Mouse (Mus musculus) limb, embryonic 12.5 days (tissue): ENCODE results near the gene Syne2. TPM values are rescaled to one million over a fixed set of nuclear protein-coding genes. Genes with fewer than 3 reads are reported as not detected.

Experiments
- ATAC-seq: fragments of 200-750 bp; cut with Nextera tagmentation; 2 replicates; pipeline ENCODE4 v1.8.0; 2017; ENCODE audit warnings: low read depth, moderate TSS enrichment; ENCODE audit not compliant: insufficient number of reproducible peaks, insufficient read depth, low FRiP score, low TSS enrichment
- H3K27ac ChIP-seq: fragments of 300-500 bp; sonication (generic); 2 replicates; pipeline ENCODE4 v1.5.1; 2016; ENCODE audit warnings: mild to moderate bottlenecking, moderate library complexity
- H3K27me3 ChIP-seq: fragments of 300-500 bp; sonication (generic); 2 replicates; pipeline ENCODE4 v1.6.1; 2016; ENCODE audit warnings: mild to moderate bottlenecking, moderate library complexity
- H3K36me3 ChIP-seq: fragments of 300-500 bp; sonication (generic); 2 replicates; pipeline ENCODE4 v1.6.1; 2016; ENCODE audit warnings: mild to moderate bottlenecking, moderate library complexity
- H3K4me1 ChIP-seq: fragments of 300-500 bp; sonication (generic); replicated peaks from 2 replicates; pipeline ENCODE4 v1.6.1; 2016
- H3K4me2 ChIP-seq: fragments of 300-500 bp; sonication (generic); 2 replicates; pipeline ENCODE4 v1.6.1; 2016; ENCODE audit warnings: mild to moderate bottlenecking, moderate library complexity
- H3K4me3 ChIP-seq: fragments of 300-500 bp; sonication (generic); replicated peaks from 2 replicates; pipeline ENCODE4 v1.5.1; 2016; ENCODE audit warnings: mild to moderate bottlenecking
- H3K9ac ChIP-seq: fragments of 300-500 bp; sonication (generic); replicated peaks from 2 replicates; pipeline ENCODE4 v1.6.1; 2016; ENCODE audit warnings: mild to moderate bottlenecking, moderate library complexity
- H3K9me3 ChIP-seq: fragments of 300-500 bp; sonication (generic); 2 replicates; pipeline ENCODE4 v1.6.1; 2016; ENCODE audit warnings: mild to moderate bottlenecking, moderate library complexity
- WGBS: fragments of 180-500 bp; shearing (Covaris S2); methylation state at CpG from one replicate; pipeline ENCODE4 v1.1.7; 2016; 5-methylcytosine and 5-hydroxymethylcytosine counted together
- polyA plus RNA-seq: library from polyadenylated mRNA; unstranded; fragments of >200 nt; fragmentation: Nextera tagmentation; extraction: Ambion mirVana; gene quantifications from 2 replicates; pipeline ENCODE4 v1.2.1, GENCODE M21; 2016

The Syne2 gene
- polyA plus RNA-seq, 1 experiment from 2014 or later, result 119 TPM

DNA sequence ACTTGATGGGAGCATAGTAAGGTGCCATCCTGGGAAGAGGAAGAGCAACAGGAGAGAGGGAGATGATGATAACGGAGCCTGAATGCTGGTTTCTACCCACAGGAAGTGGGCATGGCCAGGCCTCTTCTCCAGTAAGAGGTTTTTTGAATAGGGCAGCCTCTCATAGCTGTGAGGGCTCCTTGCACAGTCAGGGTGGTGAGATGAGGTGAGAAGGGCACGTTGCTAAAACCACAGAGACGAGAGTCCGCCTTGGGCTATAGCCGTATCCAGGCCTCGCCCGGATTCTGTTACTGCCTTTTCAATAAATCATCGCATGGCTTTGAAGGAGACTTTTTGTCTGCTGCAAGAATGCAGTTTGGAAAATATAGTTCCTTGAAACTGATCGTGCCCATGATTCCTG, 267.1 kb downstream of the Syne2 start:
- 60% methylated on average over 9 of the region's 9 CpGs for WGBS
- Histone ChIP-seq H3K4me2 (no peak overlapping the region), H3K9ac (no peak overlapping the region), H3K4me3 (no peak overlapping the region), H3K36me3 (peaks cover 60% of the 10 kb centered on the region), H3K27ac (no peak overlapping the region), H3K9me3 (no peaks in the 10 kb centered on the region), H3K27me3 (no peaks in the 10 kb centered on the region), H3K4me1 (peaks cover 39% of the 10 kb centered on the region)
- ATAC-seq, result no peak

DNA sequence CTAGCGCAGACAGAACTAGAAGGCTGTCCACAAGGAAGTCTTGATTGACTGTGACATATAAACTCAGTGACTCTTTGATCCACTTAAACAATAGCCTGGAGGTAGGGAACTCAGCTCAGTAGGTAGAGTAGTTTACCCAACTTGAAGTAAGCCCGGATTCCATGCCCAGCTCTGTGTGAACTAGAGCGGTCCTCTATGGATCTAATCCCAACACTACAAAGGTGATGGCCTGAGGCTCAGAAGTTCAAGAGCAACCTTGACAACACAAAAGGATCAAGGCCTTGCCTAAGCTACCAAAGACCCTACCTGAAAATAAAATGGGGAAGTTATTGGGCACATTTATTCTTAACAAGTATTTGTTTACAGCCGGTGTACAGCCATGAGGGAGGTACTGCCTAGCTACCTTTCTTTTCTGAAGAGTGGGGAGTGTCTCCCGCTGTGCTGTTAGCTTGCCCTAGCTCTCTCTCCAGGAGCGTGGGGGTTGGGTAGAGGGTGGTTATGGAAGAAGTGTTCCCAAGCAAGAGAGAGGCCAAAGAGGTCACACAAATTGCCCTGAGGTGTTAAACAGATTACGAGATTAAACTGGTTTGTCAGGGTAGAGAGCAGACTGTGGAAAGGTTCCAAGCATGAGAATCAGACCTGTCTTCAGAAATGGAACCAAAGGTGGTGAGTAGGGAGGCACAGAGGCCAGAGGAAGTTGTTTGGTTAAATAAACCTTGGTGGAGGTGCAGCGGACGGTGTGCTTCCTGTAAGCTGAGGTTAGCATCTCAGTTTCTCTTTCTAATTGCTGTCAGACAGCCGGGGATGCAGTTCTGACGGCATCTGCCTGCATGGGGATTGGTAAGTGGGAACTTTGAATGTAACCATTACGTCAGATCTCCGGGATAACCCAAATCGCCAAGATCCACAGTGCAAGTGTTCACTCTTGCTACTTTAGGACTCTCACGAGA, 268.3 kb downstream of the Syne2 start:
- 66% methylated on average over 15 of the region's 15 CpGs for WGBS

DNA sequence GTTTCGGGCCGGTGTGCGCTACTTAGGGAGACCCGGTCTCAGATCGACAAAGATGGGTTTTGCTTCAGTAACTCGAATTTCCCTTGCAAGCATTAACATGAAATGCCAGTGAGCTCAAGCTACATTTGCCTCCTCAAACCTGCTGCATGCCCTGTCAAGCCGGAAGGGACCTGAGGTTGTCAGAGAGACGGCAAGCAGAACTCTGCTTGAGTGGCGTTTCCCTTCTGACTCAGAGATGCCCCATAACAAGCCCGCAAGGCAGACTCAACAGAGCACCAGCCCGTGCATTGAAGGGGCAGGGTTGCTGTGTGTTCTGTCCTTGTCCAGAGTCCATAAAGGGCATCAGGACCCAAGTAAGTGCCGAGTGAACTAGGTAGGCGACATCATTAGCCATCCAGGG, 269.1 kb downstream of the Syne2 start:
- no peak overlapping the region for H3K9ac ChIP-seq
- no peak overlapping the region for H3K27ac ChIP-seq
- WGBS, result 82% methylated on average over 13 of the region's 13 CpGs
- no peaks in the 10 kb centered on the region for H3K9me3 ChIP-seq
- no peak for ATAC-seq
- no peak overlapping the region for H3K4me2 ChIP-seq
- peaks cover 72% of the 10 kb centered on the region for H3K36me3 ChIP-seq
- no peak overlapping the region for H3K4me3 ChIP-seq
- H3K27me3 ChIP-seq, result no peaks in the 10 kb centered on the region
- peaks cover 19% of the 10 kb centered on the region for H3K4me1 ChIP-seq

More for the DNA sequence above, 268.3 kb downstream of the Syne2 start:
- H3K4me1 ChIP-seq, result peaks cover 27% of the 10 kb centered on the region
- H3K4me2 ChIP-seq, result no peak overlapping the region
- H3K4me3 ChIP-seq, result no peak overlapping the region
- no peak overlapping the region for H3K9ac ChIP-seq
- peaks cover 64% of the 10 kb centered on the region for H3K36me3 ChIP-seq
- no peaks in the 10 kb centered on the region for H3K27me3 ChIP-seq
- ATAC-seq, result no peak
- no peak overlapping the region for H3K27ac ChIP-seq
- no peaks in the 10 kb centered on the region for H3K9me3 ChIP-seq

DNA sequence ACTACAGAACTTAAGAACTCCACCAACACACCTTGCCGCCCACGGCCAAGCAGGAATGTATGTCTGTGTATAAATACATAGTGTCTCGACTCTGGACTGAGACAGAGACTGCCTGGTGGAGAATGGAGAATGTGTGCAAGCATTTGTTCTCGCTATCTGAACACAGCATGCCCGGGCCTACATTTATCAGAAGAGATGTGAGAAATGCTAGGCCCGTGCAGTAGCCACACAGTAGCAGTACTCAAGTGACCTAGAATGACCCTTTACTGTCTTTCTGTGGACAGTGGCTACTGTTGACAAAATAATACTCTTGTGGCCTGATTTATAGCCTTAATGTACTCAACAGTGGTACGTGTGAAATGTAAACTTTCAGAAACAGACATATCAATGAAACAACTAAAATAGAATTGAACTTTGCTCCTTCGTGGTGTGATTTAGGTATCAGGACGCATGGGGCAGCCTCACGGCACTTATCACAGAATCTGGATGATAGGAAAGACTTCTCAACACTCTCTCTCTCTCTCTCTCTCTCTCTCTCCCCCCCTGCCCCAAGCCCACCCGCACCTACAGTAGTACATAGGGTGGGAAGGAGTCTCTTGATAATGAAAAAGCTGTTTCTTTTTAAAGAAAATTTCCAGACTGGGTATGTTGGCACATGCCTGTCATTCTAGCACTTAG, 275.0 kb downstream of the Syne2 start:
- H3K27me3 ChIP-seq, result no peaks in the 10 kb centered on the region
- no peak overlapping the region for H3K9ac ChIP-seq

DNA sequence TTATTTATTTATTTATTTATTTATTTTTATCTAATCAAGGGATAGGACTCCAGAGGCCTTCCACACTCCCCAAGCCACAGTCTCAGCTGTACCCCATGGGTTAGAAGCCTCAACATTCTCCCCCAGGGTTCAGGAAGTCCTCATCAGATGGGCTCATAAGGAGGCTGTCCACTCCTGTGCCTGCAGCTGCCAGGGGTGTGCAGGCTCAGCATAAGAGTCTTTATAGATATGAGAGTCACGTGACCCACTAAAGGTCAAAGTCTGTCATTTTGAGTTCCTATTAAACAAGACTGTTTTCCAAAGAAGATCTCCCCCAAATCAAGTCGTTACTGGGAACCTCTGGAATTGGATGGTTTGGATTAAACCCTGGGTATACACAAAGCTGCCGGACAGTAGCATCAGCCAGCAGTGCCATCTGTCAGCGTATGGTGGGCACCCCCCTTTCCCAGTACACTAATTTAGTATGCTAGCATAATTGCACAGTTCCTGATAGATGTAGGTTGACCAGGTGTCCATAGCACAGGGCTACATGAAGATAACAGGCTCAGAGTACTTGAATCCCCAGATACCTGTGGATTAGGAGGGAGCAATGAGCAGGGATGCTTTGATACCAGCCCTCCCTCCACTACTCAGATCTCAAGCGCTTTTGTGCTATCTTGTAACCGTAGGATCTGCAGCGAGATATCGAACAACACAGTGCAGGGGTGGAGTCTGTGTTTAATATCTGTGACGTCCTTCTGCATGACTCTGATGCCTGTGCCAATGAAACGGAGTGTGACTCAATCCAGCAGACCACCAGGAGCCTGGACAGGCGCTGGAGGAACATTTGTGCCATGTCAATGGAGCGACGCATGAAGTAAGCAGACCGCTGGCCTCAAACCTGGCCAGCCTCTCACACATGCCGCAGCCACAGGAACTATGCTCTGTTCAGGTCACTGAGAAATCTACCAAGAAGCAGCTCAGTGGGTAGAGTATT, 276.0 kb downstream of the Syne2 start:
- no peak overlapping the region for H3K4me3 ChIP-seq
- H3K9ac ChIP-seq, result no peak overlapping the region
- H3K36me3 ChIP-seq, result peaks cover 98% of the 10 kb centered on the region
- no peak overlapping the region for H3K27ac ChIP-seq
- 93% methylated on average over 15 of the region's 15 CpGs for WGBS
- no peak for ATAC-seq
- no peak overlapping the region for H3K4me2 ChIP-seq
- H3K4me1 ChIP-seq, result no peaks in the 10 kb centered on the region
- no peaks in the 10 kb centered on the region for H3K27me3 ChIP-seq
- no peaks in the 10 kb centered on the region for H3K9me3 ChIP-seq

More for the DNA sequence above, 275.0 kb downstream of the Syne2 start:
- no peaks in the 10 kb centered on the region for H3K4me1 ChIP-seq
- no peaks in the 10 kb centered on the region for H3K9me3 ChIP-seq
- no peak overlapping the region for H3K4me3 ChIP-seq
- H3K36me3 ChIP-seq, result peaks cover 97% of the 10 kb centered on the region
- WGBS, result 87% methylated on average over 11 of the region's 11 CpGs
- H3K27ac ChIP-seq, result no peak overlapping the region
- H3K4me2 ChIP-seq, result no peak overlapping the region
- no peak for ATAC-seq

DNA sequence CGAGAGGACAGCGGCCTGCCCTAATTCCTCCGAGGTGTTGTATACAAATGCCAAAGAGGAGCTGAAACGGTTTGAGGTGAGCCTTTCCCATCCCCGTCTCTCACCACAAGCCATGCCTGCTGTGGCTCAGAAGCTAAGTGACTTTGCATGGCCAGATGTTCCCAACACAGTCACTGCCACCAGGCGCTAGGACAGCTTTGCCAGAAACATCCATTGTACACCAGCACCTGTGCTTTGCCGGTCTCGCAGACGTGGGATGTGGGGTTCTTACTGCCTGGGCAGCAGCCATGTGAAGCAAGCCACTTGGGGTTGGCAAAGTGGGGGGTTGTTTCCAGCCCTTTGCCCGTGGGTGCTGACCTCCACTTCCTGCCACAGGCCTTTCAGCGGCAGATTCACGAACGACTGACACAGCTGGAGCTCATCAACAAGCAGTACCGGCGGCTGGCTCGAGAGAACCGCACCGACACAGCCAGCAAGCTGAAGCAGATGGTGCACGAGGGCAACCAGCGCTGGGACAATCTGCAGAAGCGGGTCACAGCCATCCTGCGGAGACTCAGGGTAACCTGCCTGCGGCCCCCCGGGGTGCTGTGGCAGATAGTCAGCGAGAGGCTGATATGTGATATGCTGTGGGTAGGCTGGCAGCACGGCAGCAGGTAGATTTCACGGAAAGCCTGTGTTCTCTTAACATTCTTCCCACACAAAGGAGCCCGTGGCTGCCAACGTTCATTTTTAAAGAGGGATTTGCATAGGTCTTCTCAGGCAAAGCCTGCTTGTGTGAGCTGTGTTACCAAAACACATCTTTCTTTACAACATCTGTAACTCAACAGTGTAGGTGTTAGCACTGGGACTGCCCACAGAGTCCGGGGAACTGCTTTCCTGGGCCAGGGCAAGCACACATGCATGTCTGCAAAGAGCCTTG, 277.4 kb downstream of the Syne2 start:
- H3K27ac ChIP-seq, result peak overlapping the region; percentile 4; the same call in 1 of the 2 replicates
- H3K4me3 ChIP-seq, result no peak overlapping the region
- H3K27me3 ChIP-seq, result no peaks in the 10 kb centered on the region
- H3K36me3 ChIP-seq, result peaks cover 100% of the 10 kb centered on the region
- ATAC-seq, result no peak
- no peak overlapping the region for H3K4me2 ChIP-seq
- H3K4me1 ChIP-seq, result no peaks in the 10 kb centered on the region
- 55% methylated on average over 30 of the region's 30 CpGs for WGBS
- no peaks in the 10 kb centered on the region for H3K9me3 ChIP-seq
- H3K9ac ChIP-seq, result no peak overlapping the region

DNA sequence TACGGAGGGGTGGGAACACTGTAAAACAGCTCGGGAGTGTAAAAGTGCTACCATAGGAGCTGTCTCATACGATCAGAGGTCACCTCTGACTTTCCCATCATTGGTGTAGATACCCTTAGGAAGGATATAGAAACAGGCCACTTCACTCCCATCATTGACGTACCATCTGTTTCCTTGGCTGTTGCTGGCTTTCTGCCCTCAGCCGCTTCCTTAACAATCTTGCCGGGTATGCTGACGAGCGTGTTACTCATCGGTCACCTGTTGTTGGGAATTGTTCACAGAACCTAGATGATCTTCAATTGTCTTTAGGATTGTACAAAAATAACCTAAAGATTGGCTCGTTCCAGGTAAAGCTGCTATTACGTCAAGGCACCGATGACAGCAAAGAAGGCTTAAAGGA, 284.7 kb downstream of the Syne2 start:
- Histone ChIP-seq H3K4me3 (no peak overlapping the region), H3K4me2 (no peak overlapping the region), H3K27me3 (no peaks in the 10 kb centered on the region), H3K9ac (no peak overlapping the region), H3K36me3 (peaks cover 99% of the 10 kb centered on the region), H3K27ac (no peak overlapping the region), H3K4me1 (no peaks in the 10 kb centered on the region), H3K9me3 (no peaks in the 10 kb centered on the region)
- no peak for ATAC-seq
- WGBS, result 96% methylated on average over 12 of the region's 12 CpGs

DNA sequence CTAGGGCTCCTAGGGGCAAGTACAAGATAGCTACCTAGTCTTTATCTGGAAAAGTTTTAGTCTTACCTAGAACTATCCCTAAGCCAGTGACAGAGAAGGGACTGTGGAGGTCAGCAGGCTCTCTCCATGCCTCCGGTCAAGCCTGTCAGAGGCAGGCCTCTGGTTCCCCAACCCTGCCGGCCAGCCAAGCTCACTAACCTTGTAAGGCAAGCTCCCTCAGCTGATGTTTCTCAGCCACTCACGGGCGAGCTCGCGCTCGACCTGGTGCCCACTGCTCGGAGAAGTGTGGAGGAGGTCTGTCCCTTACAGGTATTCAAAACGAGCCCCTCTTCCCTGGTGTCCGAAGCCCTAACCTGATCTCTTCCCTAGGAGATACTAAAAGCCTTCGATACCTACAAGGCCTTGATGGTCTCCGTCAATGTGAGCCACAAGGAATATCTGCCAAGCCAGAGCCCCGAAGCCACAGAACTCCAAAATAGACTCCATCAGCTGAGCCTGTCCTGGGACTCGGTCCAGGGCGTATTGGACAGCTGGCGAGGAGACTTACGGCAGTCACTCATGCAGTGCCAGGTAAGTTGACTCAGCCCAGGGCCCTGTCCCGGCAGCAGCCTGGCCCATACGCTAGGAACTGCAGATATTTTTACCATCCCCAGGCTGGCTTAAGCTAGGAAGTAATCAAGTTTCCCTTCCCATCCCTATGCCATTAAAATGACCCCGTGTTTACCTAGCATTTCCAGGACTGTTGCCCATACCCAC, 286.8 kb downstream of the Syne2 start:
- H3K9ac ChIP-seq, result no peak overlapping the region
- no peak overlapping the region for H3K4me2 ChIP-seq
- H3K4me1 ChIP-seq, result no peaks in the 10 kb centered on the region
- no peak overlapping the region for H3K4me3 ChIP-seq
- H3K27me3 ChIP-seq, result no peaks in the 10 kb centered on the region
- no peak for ATAC-seq
- WGBS, result 95% methylated on average over 20 of the region's 20 CpGs
- no peaks in the 10 kb centered on the region for H3K9me3 ChIP-seq
- H3K36me3 ChIP-seq, result peaks cover 99% of the 10 kb centered on the region
- no peak overlapping the region for H3K27ac ChIP-seq

DNA sequence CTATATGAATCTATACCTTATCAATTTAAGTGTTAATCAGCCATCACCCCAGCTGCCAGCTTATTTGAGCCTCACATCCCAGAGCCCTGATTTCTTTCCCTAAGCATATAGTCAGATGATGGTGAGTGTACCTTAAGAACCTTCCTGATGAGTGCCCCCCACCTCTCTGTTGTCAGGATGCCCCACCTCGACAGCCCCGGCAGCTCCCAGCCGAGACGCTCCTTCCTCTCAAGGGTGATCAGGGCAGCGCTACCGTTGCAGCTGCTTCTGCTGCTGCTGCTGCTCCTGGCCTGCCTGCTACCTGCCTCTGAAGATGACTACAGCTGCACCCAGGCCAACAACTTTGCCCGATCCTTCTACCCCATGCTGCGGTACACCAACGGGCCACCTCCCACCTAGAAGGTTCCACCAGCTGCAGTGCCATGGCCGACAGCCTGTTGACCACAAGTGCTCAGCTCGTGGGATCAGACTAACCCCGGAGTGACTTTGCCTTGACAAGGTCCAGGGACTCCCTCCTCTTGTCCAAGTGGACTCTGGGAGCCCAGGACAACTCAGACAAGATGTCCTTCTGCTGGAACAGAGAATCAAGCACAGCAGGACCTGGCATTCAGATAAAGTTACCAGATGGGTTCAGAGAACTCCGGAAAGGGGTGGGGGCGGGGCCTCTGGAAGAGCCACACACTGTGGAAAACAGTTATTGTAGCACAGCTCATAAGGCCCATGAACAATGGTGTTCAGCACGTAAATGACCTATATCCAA, 291.9 kb downstream of the Syne2 start:
- H3K27me3 ChIP-seq, result no peaks in the 10 kb centered on the region
- WGBS, result 95% methylated on average over 15 of the region's 15 CpGs
- no peak overlapping the region for H3K9ac ChIP-seq
- H3K4me3 ChIP-seq, result no peak overlapping the region
- ATAC-seq, result no peak
- peaks cover 66% of the 10 kb centered on the region for H3K36me3 ChIP-seq
- H3K4me1 ChIP-seq, result no peaks in the 10 kb centered on the region
- H3K4me2 ChIP-seq, result no peak overlapping the region
- no peaks in the 10 kb centered on the region for H3K9me3 ChIP-seq
- H3K27ac ChIP-seq, result no peak overlapping the region
